In genomic region chr10:81406504-81407440, GRCm38 (mm10) we compare ENCODE assay signal across 7 mouse cellular contexts. TPM values are rescaled to one million over a fixed set of nuclear protein-coding genes. Genes with fewer than 3 reads are reported as not detected.
DNase-seq lines count a peak whose midpoint lies in the region; ATAC-seq lines count a peak whose summit lies in the region.

No protein-coding gene starts in this region.

- H3K4me2 ChIP-seq in liver, embryonic 11.5 days: peak overlapping the region; percentile 48
- peak overlapping the region; percentile 27; the same call in 1 of the 2 replicates for H3K4me2 ChIP-seq in forebrain, embryonic 11.5 days (ENCODE audit: low read depth, low read length, severe bottlenecking)
- peak overlapping the region; percentile 44 for H3K4me2 ChIP-seq in intestine, embryonic 15.5 days (replicated peaks)
- H3K4me2 ChIP-seq in neural tube, embryonic 15.5 days: peak overlapping the region; percentile 38

- H3K36me3 ChIP-seq in liver, embryonic 11.5 days (ENCODE audit: control insufficient read depth, insufficient read depth, low read length): no peaks in the 10 kb centered on the region; the same call in 1 of the 2 replicates
- no peaks in the 10 kb centered on the region; the same call in 1 of the 2 replicates for H3K36me3 ChIP-seq in forebrain, embryonic 11.5 days (ENCODE audit: control insufficient read depth, insufficient read depth, low read length)
- peaks cover 11% of the 10 kb centered on the region; the same call in 1 of the 2 replicates for H3K36me3 ChIP-seq in intestine, embryonic 15.5 days
- peaks cover 42% of the 10 kb centered on the region for H3K36me3 ChIP-seq in neural tube, embryonic 15.5 days

- peaks cover 24% of the 10 kb centered on the region for H3K27me3 ChIP-seq in liver, embryonic 11.5 days (replicated peaks; ENCODE audit: control insufficient read depth, insufficient read depth, low read length)
- H3K27me3 ChIP-seq in forebrain, embryonic 11.5 days (ENCODE audit: control insufficient read depth, insufficient read depth, low read length): peaks cover 35% of the 10 kb centered on the region
- no peaks in the 10 kb centered on the region for H3K27me3 ChIP-seq in intestine, embryonic 15.5 days (replicated peaks)
- H3K27me3 ChIP-seq in neural tube, embryonic 15.5 days (replicated peaks): peaks cover 11% of the 10 kb centered on the region

- H3K9me3 ChIP-seq in liver, embryonic 11.5 days (ENCODE audit: control insufficient read depth, low read length): no peaks in the 10 kb centered on the region
- no peaks in the 10 kb centered on the region for H3K9me3 ChIP-seq in forebrain, embryonic 11.5 days (ENCODE audit: control insufficient read depth, low read length)
- no peaks in the 10 kb centered on the region for H3K9me3 ChIP-seq in intestine, embryonic 15.5 days
- H3K9me3 ChIP-seq in neural tube, embryonic 15.5 days (replicated peaks): no peaks in the 10 kb centered on the region

- WGBS in liver, embryonic 11.5 days: 24% methylated on average over 24 of the region's 24 CpGs
- WGBS in forebrain, embryonic 11.5 days: 20% methylated on average over 24 of the region's 24 CpGs
- WGBS in intestine, embryonic 15.5 days: 46% methylated on average over 24 of the region's 24 CpGs
- 29% methylated on average over 24 of the region's 24 CpGs for WGBS in neural tube, embryonic 15.5 days

- H3K27ac ChIP-seq in liver, embryonic 11.5 days (ENCODE audit: low read depth, low read length): peak overlapping the region; percentile 75
- H3K27ac ChIP-seq in forebrain, embryonic 11.5 days (ENCODE audit: low read depth, low read length): no peak overlapping the region
- H3K27ac ChIP-seq in intestine, embryonic 15.5 days: no peak overlapping the region
- 0 out of 2 replicates have a peak overlapping the region, but pooled peaks have one; percentile 13 for H3K27ac ChIP-seq in neural tube, embryonic 15.5 days (replicated peaks)

- ATAC-seq in liver, embryonic 11.5 days (replicated peaks; ENCODE audit: low FRiP score): no peak
- ATAC-seq in forebrain, embryonic 11.5 days (replicated peaks; ENCODE audit: low FRiP score): no peak
- no peak for ATAC-seq in intestine, embryonic 15.5 days
- no peak for ATAC-seq in neural tube, embryonic 15.5 days (ENCODE audit: low FRiP score)

- peaks cover 80% of the 10 kb centered on the region for H3K4me1 ChIP-seq in liver, embryonic 11.5 days (replicated peaks; ENCODE audit: control insufficient read depth, insufficient read depth, low read length)
- peaks cover 28% of the 10 kb centered on the region for H3K4me1 ChIP-seq in forebrain, embryonic 11.5 days (replicated peaks; ENCODE audit: control insufficient read depth, insufficient read depth, low read length)
- H3K4me1 ChIP-seq in intestine, embryonic 15.5 days (replicated peaks): peaks cover 83% of the 10 kb centered on the region
- peaks cover 67% of the 10 kb centered on the region for H3K4me1 ChIP-seq in neural tube, embryonic 15.5 days

- no peak for DNase-seq in liver, embryonic 11.5 days (ENCODE audit: low spot score)
- no peak for DNase-seq in liver
- DNase-seq in forebrain, embryonic 11.5 days (ENCODE audit: low spot score): no peak
- no peak for DNase-seq in natural killer cell, adult 2 months (ENCODE audit: low spot score in 2 of 2)
- DNase-seq in right cerebral cortex, postnatal 14 days: no peak

- H3K9ac ChIP-seq in liver, embryonic 11.5 days (ENCODE audit: low read depth, low read length): no peak overlapping the region; the same call in 1 of the 2 replicates
- peak overlapping the region; percentile 35; the same call in 1 of the 2 replicates for H3K9ac ChIP-seq in forebrain, embryonic 11.5 days (ENCODE audit: low read length)
- no peak overlapping the region for H3K9ac ChIP-seq in intestine, embryonic 15.5 days
- H3K9ac ChIP-seq in neural tube, embryonic 15.5 days (replicated peaks): no peak overlapping the region

- peak overlapping the region; percentile 34 for H3K4me3 ChIP-seq in liver, embryonic 11.5 days (ENCODE audit: low read depth, low read length)
- H3K4me3 ChIP-seq in forebrain, embryonic 11.5 days (ENCODE audit: low read depth, low read length): peak overlapping the region; percentile 11; the same call in 1 of the 2 replicates
- peak overlapping the region; percentile 6 for H3K4me3 ChIP-seq in intestine, embryonic 15.5 days (replicated peaks)
- peak overlapping the region; percentile 4; the same call in 1 of the 2 replicates for H3K4me3 ChIP-seq in neural tube, embryonic 15.5 days (replicated peaks)

RNA-seq across cellular contexts. Expression of gene Smim24, which starts 13.9 kb away (rescaled TPM):
- 3.8 and 4.5 TPM in 2 replicates for polyA plus RNA-seq in liver, embryonic 11.5 days (2014; fragmentation: Nextera tagmentation; extraction: Ambion mirVana)
- 2.8 and 3.3 TPM in 2 replicates for polyA plus RNA-seq in forebrain, embryonic 11.5 days (2014; fragmentation: Nextera tagmentation; extraction: Ambion mirVana)
- 235 and 288 TPM in 2 replicates for polyA plus RNA-seq in intestine, embryonic 15.5 days (2015; fragmentation: Nextera tagmentation; extraction: Ambion mirVana)
- 2.5 and 9.3 TPM in 2 replicates for polyA plus RNA-seq in neural tube, embryonic 15.5 days (2015; fragmentation: Nextera tagmentation; extraction: Ambion mirVana)

RNA-seq across cellular contexts. Expression of gene Gm48552, which starts 18.0 kb away (rescaled TPM):
- polyA plus RNA-seq in liver, embryonic 11.5 days (2014; fragmentation: Nextera tagmentation; extraction: Ambion mirVana): 0.62 and 0.67 TPM in 2 replicates
- polyA plus RNA-seq in forebrain, embryonic 11.5 days (2014; fragmentation: Nextera tagmentation; extraction: Ambion mirVana): 1.1 and 3.0 TPM in 2 replicates
- polyA plus RNA-seq in intestine, embryonic 15.5 days (2015; fragmentation: Nextera tagmentation; extraction: Ambion mirVana): 1.4 TPM in 1 of 2 replicates, not detected in the other
- 3.4 and 3.6 TPM in 2 replicates for polyA plus RNA-seq in neural tube, embryonic 15.5 days (2015; fragmentation: Nextera tagmentation; extraction: Ambion mirVana)

RNA-seq across cellular contexts. Expression of gene Gm48551, which starts 22.5 kb away (rescaled TPM):
- polyA plus RNA-seq in liver, embryonic 11.5 days (2014; fragmentation: Nextera tagmentation; extraction: Ambion mirVana): 1.3 and 1.9 TPM in 2 replicates
- 3.0 and 3.5 TPM in 2 replicates for polyA plus RNA-seq in forebrain, embryonic 11.5 days (2014; fragmentation: Nextera tagmentation; extraction: Ambion mirVana)
- 2.8 and 3.6 TPM in 2 replicates for polyA plus RNA-seq in intestine, embryonic 15.5 days (2015; fragmentation: Nextera tagmentation; extraction: Ambion mirVana)
- polyA plus RNA-seq in neural tube, embryonic 15.5 days (2015; fragmentation: Nextera tagmentation; extraction: Ambion mirVana): 5.7 and 7.2 TPM in 2 replicates

RNA-seq across cellular contexts. Expression of gene Dohh, which starts 22.5 kb away (rescaled TPM):
- polyA plus RNA-seq in liver, embryonic 11.5 days (2014; fragmentation: Nextera tagmentation; extraction: Ambion mirVana): 97.4 and 99.3 TPM in 2 replicates
- polyA plus RNA-seq in forebrain, embryonic 11.5 days (2014; fragmentation: Nextera tagmentation; extraction: Ambion mirVana): 61.0 and 66.3 TPM in 2 replicates
- 89.2 and 100 TPM in 2 replicates for polyA plus RNA-seq in intestine, embryonic 15.5 days (2015; fragmentation: Nextera tagmentation; extraction: Ambion mirVana)
- polyA plus RNA-seq in neural tube, embryonic 15.5 days (2015; fragmentation: Nextera tagmentation; extraction: Ambion mirVana): 101 TPM in 2 replicates

RNA-seq across cellular contexts. Expression of gene Fzr1, which starts 28.5 kb away (rescaled TPM):
- polyA plus RNA-seq in liver, embryonic 11.5 days (2014; fragmentation: Nextera tagmentation; extraction: Ambion mirVana): 74.0 and 75.9 TPM in 2 replicates
- 132 and 144 TPM in 2 replicates for polyA plus RNA-seq in forebrain, embryonic 11.5 days (2014; fragmentation: Nextera tagmentation; extraction: Ambion mirVana)
- 83.2 and 85.7 TPM in 2 replicates for polyA plus RNA-seq in intestine, embryonic 15.5 days (2015; fragmentation: Nextera tagmentation; extraction: Ambion mirVana)
- 132 and 146 TPM in 2 replicates for polyA plus RNA-seq in neural tube, embryonic 15.5 days (2015; fragmentation: Nextera tagmentation; extraction: Ambion mirVana)

Comparison
In these comparisons a context has a peak if more than half of its experiments do, and no peak if none do; other contexts are left out.
1. H3K27ac ChIP-seq: peak in liver, embryonic 11.5 days (single experiment) and neural tube, embryonic 15.5 days (single experiment); none in forebrain, embryonic 11.5 days (single experiment) and intestine, embryonic 15.5 days (single experiment).
2. RNA of gene Smim24, which starts 13.9 kb away (polyA plus RNA-seq): 235 to 288 TPM in intestine, embryonic 15.5 days; 3.8 to 4.5 TPM in liver, embryonic 11.5 days, 2.8 to 3.3 TPM in forebrain, embryonic 11.5 days and 2.5 to 9.3 TPM in neural tube, embryonic 15.5 days; every median in the first group is over 10 times any median in the second.
3. Peak in every context shown above with its lines, with median percentiles within 50 percentile points of each other: H3K4me2 ChIP-seq and H3K4me3 ChIP-seq.